Mouse (Mus musculus): ENCODE measurements around the gene Rpl11. TPM values are rescaled to one million over a fixed set of nuclear protein-coding genes. Genes with fewer than 3 reads are reported as not detected.

The Rpl11 gene
- polyA plus RNA-seq, 1 experiment from 2014 or later = 535 TPM

DNA sequence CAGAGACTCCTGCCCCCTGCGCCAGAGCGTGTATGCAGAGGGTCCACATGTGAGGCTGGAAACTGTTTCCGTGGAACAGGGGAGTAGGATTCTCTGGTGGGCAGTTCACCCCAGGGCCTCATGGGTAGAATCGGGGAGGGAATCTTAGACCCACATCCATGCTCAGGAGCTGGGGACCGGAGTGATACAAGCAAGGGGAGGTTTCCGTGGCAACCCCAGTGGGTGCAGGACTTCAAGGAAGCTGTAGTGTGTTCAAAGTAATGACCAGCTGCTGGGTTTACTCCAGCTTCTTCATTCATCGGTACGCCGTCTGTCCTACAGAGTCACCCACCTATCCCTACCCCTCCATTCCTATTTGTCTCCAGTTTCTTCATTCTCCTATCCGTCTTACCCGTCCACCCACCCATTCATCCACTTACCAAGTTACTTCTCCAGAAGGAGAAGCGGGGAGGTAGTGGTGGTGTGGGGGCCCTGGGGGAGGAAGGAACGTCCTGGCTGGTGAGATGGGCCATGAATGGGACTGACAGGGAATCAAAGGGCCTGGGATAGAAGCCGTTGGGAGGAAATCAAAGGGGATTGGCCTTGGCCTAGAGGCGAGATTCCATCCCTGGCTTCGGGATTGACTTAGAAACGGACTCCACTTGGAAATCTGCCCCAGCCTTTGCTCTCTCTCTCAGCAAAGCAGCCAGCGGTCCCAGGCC is 41.4 kb upstream of the Rpl11 start:
- Histone ChIP-seq H3K9ac (ENCODE audit: low read depth, low read length) (no peak overlapping the region), H3K27ac (no peak overlapping the region), H3K9me3 (replicated peaks; ENCODE audit: low read length) (no peaks in the 10 kb centered on the region), H3K36me3 (ENCODE audit: insufficient read depth, low read length) (no peaks in the 10 kb centered on the region), H3K4me1 (replicated peaks; ENCODE audit: insufficient read depth, low read length) (no peaks in the 10 kb centered on the region), H3K4me3 (replicated peaks; ENCODE audit: low read depth, low read length) (no peak overlapping the region), H3K27me3 (ENCODE audit: insufficient read depth, low read length) (no peaks in the 10 kb centered on the region), H3K4me2 (ENCODE audit: low read length) (no peak overlapping the region)
- ATAC-seq (replicated peaks; ENCODE audit: low FRiP score, low read depth) = no peak
- no peak for TF ChIP-seq CTCF (IDR thresholded peaks at IDR 0.05; ENCODE audit: low read depth)
- 74% methylated on average over 18 of the region's 18 CpGs for WGBS
- DNase-seq (ENCODE audit: low spot score) = no peak

DNA sequence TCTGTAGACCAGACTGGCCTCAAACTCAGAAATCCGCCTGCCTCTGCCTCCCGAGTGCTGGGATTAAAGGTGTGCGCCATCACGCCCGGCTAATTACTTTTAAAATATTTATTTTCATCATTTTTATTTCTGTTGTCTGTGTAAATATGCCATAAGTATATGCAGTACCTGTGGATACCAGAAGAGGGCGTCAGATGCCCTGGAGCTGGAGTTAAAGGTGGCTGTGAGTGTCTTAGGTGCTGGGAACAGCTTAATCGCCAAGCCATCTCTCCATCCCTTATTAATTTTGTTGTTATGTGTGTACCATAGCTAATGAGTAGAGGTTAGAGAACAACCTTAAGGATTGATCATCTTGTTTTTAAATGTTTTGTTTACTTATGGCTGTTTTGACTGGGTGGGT is 39.3 kb upstream of the Rpl11 start:
- H3K9me3 ChIP-seq (replicated peaks; ENCODE audit: low read length) = no peaks in the 10 kb centered on the region
- H3K4me1 ChIP-seq (replicated peaks; ENCODE audit: insufficient read depth, low read length) = peaks cover 5% of the 10 kb centered on the region; the same call in 1 of the 2 replicates
- no peaks in the 10 kb centered on the region for H3K36me3 ChIP-seq (ENCODE audit: insufficient read depth, low read length)
- H3K27me3 ChIP-seq (ENCODE audit: insufficient read depth, low read length) = no peaks in the 10 kb centered on the region
- DNase-seq (ENCODE audit: low spot score) (no peak), ATAC-seq (replicated peaks; ENCODE audit: low FRiP score, low read depth) (no peak)
- H3K9ac ChIP-seq (ENCODE audit: low read depth, low read length) = no peak overlapping the region
- no peak overlapping the region for H3K27ac ChIP-seq
- TF ChIP-seq CTCF (IDR thresholded peaks at IDR 0.05; ENCODE audit: low read depth) = peak; percentile 46
- 90% methylated on average over 7 of the region's 7 CpGs for whole genome bisulfite sequencing
- no peak overlapping the region for H3K4me2 ChIP-seq (ENCODE audit: low read length)
- H3K4me3 ChIP-seq (replicated peaks; ENCODE audit: low read depth, low read length) = no peak overlapping the region

DNA sequence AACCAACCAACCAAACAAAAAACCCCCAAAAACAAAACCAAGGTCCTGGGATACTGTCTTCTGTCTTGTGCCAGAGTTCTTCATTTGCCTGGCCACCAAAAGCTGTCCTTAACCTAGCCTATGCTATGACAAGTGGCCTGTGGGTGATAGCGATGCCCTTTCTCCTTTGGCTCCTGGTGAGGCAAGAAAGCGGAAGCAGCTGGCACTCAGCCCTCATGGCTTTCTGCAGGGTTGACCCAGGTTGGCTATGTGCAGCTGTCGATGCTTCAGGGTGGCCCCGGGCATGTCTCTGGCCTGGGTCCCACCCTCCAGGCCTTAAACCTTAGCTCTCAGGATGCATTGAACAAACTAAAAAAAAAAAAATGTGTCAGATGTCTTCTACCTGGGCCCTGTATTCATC is 38.1 kb upstream of the Rpl11 start:
- H3K27me3 ChIP-seq (ENCODE audit: insufficient read depth, low read length) = no peaks in the 10 kb centered on the region
- no peak for ATAC-seq (replicated peaks; ENCODE audit: low FRiP score, low read depth)
- no peak for DNase-seq (ENCODE audit: low spot score)
- no peak overlapping the region for H3K9ac ChIP-seq (ENCODE audit: low read depth, low read length)
- WGBS = 95% methylated on average over 4 of the region's 4 CpGs
- no peaks in the 10 kb centered on the region for H3K9me3 ChIP-seq (replicated peaks; ENCODE audit: low read length)
- H3K4me3 ChIP-seq (replicated peaks; ENCODE audit: low read depth, low read length) = no peak overlapping the region
- no peak overlapping the region for H3K27ac ChIP-seq
- no peaks in the 10 kb centered on the region for H3K36me3 ChIP-seq (ENCODE audit: insufficient read depth, low read length)
- no peak for TF ChIP-seq CTCF (IDR thresholded peaks at IDR 0.05; ENCODE audit: low read depth)
- H3K4me1 ChIP-seq (replicated peaks; ENCODE audit: insufficient read depth, low read length) = peaks cover 5% of the 10 kb centered on the region; the same call in 1 of the 2 replicates
- no peak overlapping the region for H3K4me2 ChIP-seq (ENCODE audit: low read length)

DNA sequence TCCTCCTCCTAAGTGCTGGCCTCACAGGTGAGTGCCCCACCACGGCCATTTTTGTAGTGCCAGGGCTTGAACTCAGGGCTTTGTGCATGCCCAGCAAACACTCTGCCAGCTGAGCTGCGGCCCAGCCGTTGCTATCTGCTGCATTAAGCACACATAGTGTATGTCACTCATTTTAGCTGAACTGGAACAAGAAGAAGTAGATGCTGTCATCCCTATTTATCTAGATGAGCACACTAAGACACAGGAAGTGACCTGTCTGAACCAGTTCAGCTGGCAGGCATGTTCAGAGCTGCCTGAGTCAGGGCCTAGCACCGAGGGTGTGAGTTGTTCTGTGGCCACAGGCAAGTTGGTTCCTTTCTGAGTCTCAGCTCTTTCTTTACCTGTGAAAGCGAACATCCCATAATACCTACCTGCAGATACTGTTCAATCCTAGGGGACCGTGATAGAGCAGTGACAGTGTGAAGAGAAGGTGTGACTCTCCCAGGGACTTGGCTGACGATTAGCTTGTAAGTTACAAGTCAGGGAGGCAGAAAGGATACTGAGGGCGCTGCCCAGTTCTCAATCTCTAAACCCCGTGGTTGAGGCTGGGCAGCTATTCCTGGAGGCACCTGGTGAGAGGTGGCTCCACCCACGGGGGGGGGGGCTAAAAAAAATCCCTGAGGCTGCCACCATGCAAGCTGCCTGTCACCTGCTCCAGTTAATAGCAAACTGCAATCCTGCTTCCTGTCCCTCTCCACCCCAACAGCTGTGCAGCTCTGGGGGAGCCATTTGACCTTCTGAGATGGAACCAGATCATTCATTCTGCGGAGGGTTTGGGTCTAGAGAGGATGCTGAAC is 36.7 kb upstream of the Rpl11 start:
- ATAC-seq (replicated peaks; ENCODE audit: low FRiP score, low read depth) = peak; percentile 52
- H3K4me1 ChIP-seq (replicated peaks; ENCODE audit: insufficient read depth, low read length) = peaks cover 5% of the 10 kb centered on the region; the same call in 1 of the 2 replicates
- 49% methylated on average over 11 of the region's 11 CpGs for WGBS
- H3K4me2 ChIP-seq (ENCODE audit: low read length) = no peak overlapping the region
- no peaks in the 10 kb centered on the region for H3K9me3 ChIP-seq (replicated peaks; ENCODE audit: low read length)
- H3K27me3 ChIP-seq (ENCODE audit: insufficient read depth, low read length) = no peaks in the 10 kb centered on the region
- no peak overlapping the region for H3K9ac ChIP-seq (ENCODE audit: low read depth, low read length)
- no peak for DNase-seq (ENCODE audit: low spot score)
- no peak overlapping the region for H3K4me3 ChIP-seq (replicated peaks; ENCODE audit: low read depth, low read length)
- no peaks in the 10 kb centered on the region for H3K36me3 ChIP-seq (ENCODE audit: insufficient read depth, low read length)
- TF ChIP-seq CTCF (IDR thresholded peaks at IDR 0.05; ENCODE audit: low read depth) = no peak
- H3K27ac ChIP-seq = peak overlapping the region; percentile 63; the same call in 1 of the 2 replicates

DNA sequence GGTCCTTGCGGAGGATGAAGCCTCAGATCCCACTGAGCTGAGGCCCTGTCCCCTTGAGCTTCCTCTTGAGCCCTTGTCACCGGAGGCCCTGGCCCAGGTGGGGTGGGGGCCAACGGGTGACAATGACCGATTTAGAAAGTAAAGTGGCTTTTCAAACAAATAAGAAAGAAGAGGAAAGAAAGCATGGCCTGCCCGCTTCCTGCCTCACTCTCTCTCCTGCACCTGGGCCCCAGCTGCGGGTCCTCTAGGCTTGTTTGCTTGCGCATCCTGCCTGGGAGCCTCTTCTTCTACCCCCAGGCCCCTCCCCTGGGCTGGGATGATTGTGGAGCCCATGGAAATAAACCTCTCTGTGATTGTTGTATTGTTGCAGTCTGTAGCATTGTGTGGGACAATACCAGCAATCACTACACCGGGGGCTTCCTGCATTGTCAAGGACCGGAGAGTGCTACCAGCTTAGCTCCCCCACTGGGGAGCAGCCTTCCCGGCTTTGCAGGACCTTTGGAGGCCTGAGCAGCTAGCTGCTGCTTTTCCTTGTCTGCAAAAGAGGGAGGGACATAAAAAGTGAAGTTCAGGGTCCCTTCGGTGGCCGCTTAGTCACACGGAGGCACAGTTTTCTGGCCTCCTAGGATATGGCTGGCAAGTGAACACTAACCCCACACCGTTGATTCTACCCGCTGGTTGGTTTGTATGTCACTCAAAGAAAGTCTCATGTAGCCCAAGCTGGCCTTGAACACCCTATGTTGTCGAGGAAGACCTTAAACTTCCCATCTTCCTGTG is 35.9 kb upstream of the Rpl11 start:
- TF ChIP-seq CTCF (IDR thresholded peaks at IDR 0.05; ENCODE audit: low read depth) = no peak
- peak overlapping the region; percentile 63; the same call in 1 of the 2 replicates for H3K27ac ChIP-seq
- DNase-seq (ENCODE audit: low spot score) = no peak

DNA sequence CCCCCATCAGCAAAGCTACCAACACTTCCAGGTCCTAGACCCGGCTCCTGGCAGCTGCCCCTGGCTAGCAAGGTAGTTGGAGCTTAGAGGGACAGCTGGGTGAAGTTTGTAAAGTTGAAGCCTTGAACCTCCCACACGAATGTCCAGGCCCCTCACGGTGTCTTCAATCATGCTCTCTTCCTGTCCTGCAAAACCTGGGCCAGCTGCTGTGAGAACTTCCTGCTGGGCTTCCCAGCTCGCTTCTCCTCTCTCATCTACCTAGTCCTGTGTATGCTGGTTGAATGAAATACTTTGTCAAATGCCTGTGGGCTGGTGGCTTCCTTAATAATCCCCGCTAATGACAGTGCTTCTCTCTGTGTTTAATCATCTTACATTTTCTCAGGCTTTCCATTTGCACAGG is 35.1 kb upstream of the Rpl11 start:
- 56% methylated on average over 5 of the region's 5 CpGs for WGBS
- ATAC-seq (replicated peaks; ENCODE audit: low FRiP score, low read depth) = no peak
- H3K27ac ChIP-seq = no peak overlapping the region
- H3K9ac ChIP-seq (ENCODE audit: low read depth, low read length) = no peak overlapping the region
- peaks cover 5% of the 10 kb centered on the region; the same call in 1 of the 2 replicates for H3K4me1 ChIP-seq (replicated peaks; ENCODE audit: insufficient read depth, low read length)
- no peaks in the 10 kb centered on the region for H3K9me3 ChIP-seq (replicated peaks; ENCODE audit: low read length)
- H3K4me2 ChIP-seq (ENCODE audit: low read length) = no peak overlapping the region
- H3K27me3 ChIP-seq (ENCODE audit: insufficient read depth, low read length) = no peaks in the 10 kb centered on the region
- TF ChIP-seq CTCF (IDR thresholded peaks at IDR 0.05; ENCODE audit: low read depth) = no peak
- DNase-seq (ENCODE audit: low spot score) = no peak
- no peaks in the 10 kb centered on the region for H3K36me3 ChIP-seq (ENCODE audit: insufficient read depth, low read length)
- H3K4me3 ChIP-seq (replicated peaks; ENCODE audit: low read depth, low read length) = no peak overlapping the region

More for the DNA sequence above, 35.9 kb upstream of the Rpl11 start:
- no peak for ATAC-seq (replicated peaks; ENCODE audit: low FRiP score, low read depth)
- 53% methylated on average over 16 of the region's 16 CpGs for WGBS
- Histone ChIP-seq H3K4me3 (replicated peaks; ENCODE audit: low read depth, low read length) (no peak overlapping the region), H3K9me3 (replicated peaks; ENCODE audit: low read length) (no peaks in the 10 kb centered on the region), H3K4me2 (ENCODE audit: low read length) (no peak overlapping the region), H3K27me3 (ENCODE audit: insufficient read depth, low read length) (no peaks in the 10 kb centered on the region), H3K9ac (ENCODE audit: low read depth, low read length) (0 out of 2 replicates have a peak overlapping the region, but pooled peaks have one; percentile 23), H3K4me1 (replicated peaks; ENCODE audit: insufficient read depth, low read length) (peaks cover 5% of the 10 kb centered on the region; the same call in 1 of the 2 replicates), H3K36me3 (ENCODE audit: insufficient read depth, low read length) (no peaks in the 10 kb centered on the region)

Data from kidney, postnatal 0 days (tissue).